Mouse (Mus musculus) olfactory bulb, adult 2 months (tissue): ENCODE results near the gene H1fx.

ENCODE experiments used
- CTCF ChIP-seq: fragments of 200-500 bp; IDR thresholded peaks from 2 replicates; pipeline ENCODE4 v1.5.1; 2012; ENCODE audit warnings: low read depth, mild to moderate bottlenecking, low read length, moderate library complexity; ENCODE audit not compliant: insufficient read depth
- POLR2A ChIP-seq: fragments of 200-500 bp; IDR thresholded peaks from 2 replicates; pipeline ENCODE4 v1.6.1; 2012; ENCODE audit warnings: mild to moderate bottlenecking, low read depth, low read length, moderate library complexity; ENCODE audit not compliant: insufficient read depth

- TF ChIP-seq CTCF (no peak), POLR2A (no peak)
Measured at GRCm38 (mm10) chr6:88023316-88023890, 42.0 kb upstream of the H1fx start.
